Mouse (Mus musculus) v-Abl transformed pro-B cells (cell line): ENCODE results near the gene Pcsk7.

Experiments used
- in situ Hi-C, 2 experiments: fragments of 400-800 bp; cut with MboI; formaldehyde crosslinking; loops; one replicate each; pipeline ENCODE4 v1.15.1; 2025; ENCODE audit not compliant: unreplicated experiment in 2 of 2

The Pcsk7 gene

GRCm38 (mm10) chr9:45906355-45907077 is at the start of gene Pcsk7, which contains the start of gene Rnf214:
Pcsk7 (plus strand) TSS chr9:45906497.
Rnf214 (minus strand) TSS chr9:45906911.
- in situ Hi-C loops, result no loop called here

GRCm38 (mm10) chr9:45859364-45859763 is 46.9 kb upstream of the Pcsk7 start:
- in situ Hi-C loops, result loop anchor here in 1 of 2 experiments (25.0 kb wide), 1 partner anchor 272 kb away; no protein-coding TSS in a partner anchor

GRCm38 (mm10) chr9:45861813-45862212 is 44.5 kb upstream of the Pcsk7 start:
- in situ Hi-C loops, result loop anchor here in 1 of 2 experiments (25.0 kb wide), 1 partner anchor 275 kb away; no protein-coding TSS in a partner anchor

- in situ Hi-C loops, result loop anchor here in 1 of 2 experiments (25.0 kb wide), 1 partner anchor 282 kb away; no protein-coding TSS in a partner anchor
These were observed 37.1 kb upstream of the Pcsk7 start for GRCm38 (mm10) chr9:45869181-45869580.

- in situ Hi-C loops, result loop anchor here in 1 of 2 experiments (25.0 kb wide), 1 partner anchor 283 kb away; no protein-coding TSS in a partner anchor
These were observed 36.0 kb upstream of the Pcsk7 start for GRCm38 (mm10) chr9:45870265-45870664.

- in situ Hi-C loops, result loop anchor here in 1 of 2 experiments (25.0 kb wide), 1 partner anchor 291 kb away; no protein-coding TSS in a partner anchor
These were observed 28.4 kb upstream of the Pcsk7 start for GRCm38 (mm10) chr9:45877928-45878327.

GRCm38 (mm10) chr9:45893681-45894080 is 12.6 kb upstream of the Pcsk7 start:
- in situ Hi-C loops, result loop anchor here in 1 of 2 experiments (25.0 kb wide), 1 partner anchor 306 kb away; no protein-coding TSS in a partner anchor

- in situ Hi-C loops, result no loop called here
These were observed 1.1 kb upstream of the Pcsk7 start for GRCm38 (mm10) chr9:45905196-45905595.

GRCm38 (mm10) chr9:45905811-45906237 is 473 bp upstream of the Pcsk7 start:
- in situ Hi-C loops, result no loop called here

GRCm38 (mm10) chr9:45907078-45907428 is 756 bp downstream of the Pcsk7 start:
- in situ Hi-C loops, result no loop called here

GRCm38 (mm10) chr9:45910995-45911394 is 4.7 kb downstream of the Pcsk7 start:
- in situ Hi-C loops, result loop anchor here (5.0 to 10.0 kb wide), 3 partner anchors 281 to 341 kb away; partner anchors contain the start of gene Apoa4 (in 1 of the 2)

GRCm38 (mm10) chr9:45911673-45912072 is 5.4 kb downstream of the Pcsk7 start:
- in situ Hi-C loops, result loop anchor here (5.0 to 10.0 kb wide), 3 partner anchors 281 to 341 kb away; partner anchors contain the start of gene Apoa4 (in 1 of the 2)

- in situ Hi-C loops, result loop anchor here in 1 of 2 experiments (10.0 kb wide), 1 partner anchor 329 kb away; the partner anchor contains the start of gene Apoa4
These were observed 9.4 kb downstream of the Pcsk7 start for GRCm38 (mm10) chr9:45915659-45916058.

GRCm38 (mm10) chr9:45917041-45917934 is 11.0 kb downstream of the Pcsk7 start:
- in situ Hi-C loops, result loop anchor here in 1 of 2 experiments (10.0 kb wide), 1 partner anchor 328 kb away; the partner anchor contains the start of gene Apoa4

GRCm38 (mm10) chr9:45919895-45920294 is 13.6 kb downstream of the Pcsk7 start:
- in situ Hi-C loops, result loop anchor here in 1 of 2 experiments (10.0 kb wide), 1 partner anchor 325 kb away; the partner anchor contains the start of gene Apoa4

- in situ Hi-C loops, result loop anchor here in 1 of 2 experiments (25.0 kb wide), 1 partner anchor 517 kb away; no protein-coding TSS in a partner anchor
These were observed 23.0 kb downstream of the Pcsk7 start for GRCm38 (mm10) chr9:45929285-45929684.

- in situ Hi-C loops, result loop anchor here (5.0 to 25.0 kb wide), 2 partner anchors 520 kb away; no protein-coding TSS in a partner anchor
These were observed 25.7 kb downstream of the Pcsk7 start for GRCm38 (mm10) chr9:45931958-45932357.

- in situ Hi-C loops, result loop anchor here (5.0 to 25.0 kb wide), 2 partner anchors 520 kb away; no protein-coding TSS in a partner anchor
These were observed 26.5 kb downstream of the Pcsk7 start for GRCm38 (mm10) chr9:45932571-45933415.

- in situ Hi-C loops, result loop anchor here in 1 of 2 experiments (25.0 kb wide), 1 partner anchor 523 kb away; no protein-coding TSS in a partner anchor
These were observed 29.4 kb downstream of the Pcsk7 start, which contains the start of gene Tagln for GRCm38 (mm10) chr9:45935628-45936210. Tagln (minus strand) TSS chr9:45936058.
